Mouse (Mus musculus) heart, postnatal 0 days (tissue): ENCODE results near the gene Nup205.

Source experiments
- CTCF ChIP-seq: IDR thresholded peaks from 2 replicates; pipeline ENCODE4 v1.5.1; 2016; ENCODE audit warnings: antibody characterized with exemption, control low read depth, low read depth
- EP300 ChIP-seq: IDR thresholded peaks from 2 replicates; pipeline ENCODE4 v1.6.1; 2016; ENCODE audit warnings: antibody characterized with exemption, low read depth

DNA sequence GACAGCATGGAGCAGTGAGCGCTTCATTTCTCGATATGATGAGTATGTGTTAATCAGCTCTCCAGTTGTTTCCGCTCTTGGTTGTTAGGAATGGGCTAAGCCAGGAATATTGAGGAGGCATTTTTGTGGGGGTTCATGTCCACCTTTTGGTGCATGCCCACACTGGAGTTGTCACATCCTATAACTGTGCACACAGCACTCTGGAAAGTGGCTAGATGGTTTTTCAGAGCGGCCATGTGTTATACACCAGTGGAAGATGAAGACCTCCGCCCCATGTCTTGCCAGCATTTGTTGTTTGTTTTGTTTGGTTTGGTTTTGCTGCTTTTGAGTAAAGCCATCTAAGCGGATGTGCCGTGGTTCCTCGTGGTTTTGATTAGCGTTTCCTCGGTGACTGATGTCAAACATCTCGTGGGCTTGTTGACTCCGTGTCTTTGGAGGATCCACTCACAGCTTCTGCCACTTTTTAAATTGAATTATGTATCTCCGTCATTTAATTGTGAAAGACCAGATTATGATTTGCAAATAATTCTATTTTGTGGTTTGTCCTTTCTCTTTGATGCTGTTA is 80.5 kb downstream of the Nup205 start:
- TF ChIP-seq CTCF (no peak), EP300 (no peak)
